Mouse (Mus musculus) erythroblast, embryonic 14.5 days (primary cell): Measurements from ENCODE around the gene Zfp281. TPM values are rescaled to one million over a fixed set of nuclear protein-coding genes. Genes with fewer than 3 reads are reported as not detected.

ENCODE experiments used
- H3K27me3 ChIP-seq: 2 replicates; pipeline ENCODE4 v1.6.1; 2012; ENCODE audit warnings: inconsistent platforms; ENCODE audit not compliant: control insufficient read depth
- H3K36me3 ChIP-seq: 2 replicates; pipeline ENCODE4 v1.6.1; 2012; ENCODE audit warnings: mild to moderate bottlenecking, inconsistent platforms; ENCODE audit not compliant: control insufficient read depth
- H3K4me1 ChIP-seq: 2 replicates; pipeline ENCODE4 v1.6.1; 2012; ENCODE audit warnings: inconsistent platforms; ENCODE audit not compliant: control insufficient read depth
- H3K4me3 ChIP-seq: replicated peaks from 2 replicates; pipeline ENCODE3; 2012; ENCODE audit warnings: moderate library complexity, mild to moderate bottlenecking, inconsistent platforms
- H3K9me3 ChIP-seq: 2 replicates; pipeline ENCODE4 v1.6.1; 2012; ENCODE audit warnings: low read length, inconsistent platforms, mixed read lengths; ENCODE audit not compliant: control insufficient read depth
- GATA1 ChIP-seq: IDR thresholded peaks from 2 replicates; pipeline ENCODE4 v1.6.1; 2012; ENCODE audit warnings: low read length, inconsistent platforms, mixed read lengths
- TAL1 ChIP-seq: IDR thresholded peaks from 3 replicates; pipeline ENCODE4 v1.6.1; 2012; ENCODE audit warnings: low read length, inconsistent platforms, mixed read lengths
- polyA plus RNA-seq: library from polyadenylated mRNA; stranded (reverse); fragments of >175 nt; gene quantifications from 2 replicates; pipeline ENCODE4 v1.2.3, GENCODE M21; 2012

Zfp281 gene
- polyA plus RNA-seq, 1 experiment, result 0.12 TPM

GRCm38 (mm10) chr1:136674548-136675455, 50.1 kb downstream of the Zfp281 start:
- H3K27me3 ChIP-seq, result no peaks in the 10 kb centered on the region
- no peaks in the 10 kb centered on the region; the same call in 1 of the 2 replicates for H3K4me1 ChIP-seq
- TF ChIP-seq TAL1 (no peak), GATA1 (no peak)
- H3K36me3 ChIP-seq, result no peaks in the 10 kb centered on the region
- H3K9me3 ChIP-seq, result no peaks in the 10 kb centered on the region
- H3K4me3 ChIP-seq, result no peak overlapping the region

DNA sequence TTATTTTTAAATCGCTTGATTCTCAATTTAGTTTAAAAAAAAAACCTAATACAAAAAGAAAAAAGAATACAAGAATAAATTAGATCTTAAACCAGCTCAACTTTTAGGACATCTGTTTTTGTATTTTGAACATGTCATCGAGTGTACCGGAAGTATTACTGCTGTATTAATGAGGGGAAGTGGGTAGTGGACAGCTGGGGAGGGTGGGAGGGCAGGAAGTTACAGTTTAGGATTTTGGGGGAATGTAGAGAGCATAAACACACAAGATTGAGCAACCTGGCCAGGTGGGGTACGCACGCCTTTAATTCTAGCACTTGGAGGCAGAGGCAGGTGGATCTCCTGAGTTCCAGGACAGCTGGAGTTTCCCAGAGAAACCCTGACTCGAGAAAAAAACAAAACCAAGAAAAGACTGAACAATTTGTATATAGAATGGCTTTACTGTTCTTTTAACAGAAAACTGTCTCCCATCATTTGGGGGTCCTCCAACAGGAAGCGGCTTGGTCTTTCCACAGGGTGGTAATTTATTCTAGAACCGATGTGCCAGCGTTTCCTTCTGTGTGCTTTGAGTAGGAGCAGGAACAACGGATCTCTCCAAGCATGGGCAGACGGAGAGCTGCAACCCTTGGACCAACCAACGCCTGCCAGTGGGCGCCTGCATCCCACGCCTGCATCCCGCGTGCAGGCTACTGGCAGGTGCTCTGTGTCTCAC, 51.2 kb downstream of the Zfp281 start:
- Histone ChIP-seq H3K9me3 (no peaks in the 10 kb centered on the region), H3K4me3 (no peak overlapping the region), H3K27me3 (no peaks in the 10 kb centered on the region), H3K4me1 (no peaks in the 10 kb centered on the region), H3K36me3 (no peaks in the 10 kb centered on the region)
- no peak for TF ChIP-seq GATA1
- no peak for TF ChIP-seq TAL1

GRCm38 (mm10) chr1:136676445-136676755, 51.7 kb downstream of the Zfp281 start:
- Histone ChIP-seq H3K27me3 (no peaks in the 10 kb centered on the region), H3K4me3 (no peak overlapping the region)
- TF ChIP-seq TAL1 (no peak), GATA1 (no peak)

DNA sequence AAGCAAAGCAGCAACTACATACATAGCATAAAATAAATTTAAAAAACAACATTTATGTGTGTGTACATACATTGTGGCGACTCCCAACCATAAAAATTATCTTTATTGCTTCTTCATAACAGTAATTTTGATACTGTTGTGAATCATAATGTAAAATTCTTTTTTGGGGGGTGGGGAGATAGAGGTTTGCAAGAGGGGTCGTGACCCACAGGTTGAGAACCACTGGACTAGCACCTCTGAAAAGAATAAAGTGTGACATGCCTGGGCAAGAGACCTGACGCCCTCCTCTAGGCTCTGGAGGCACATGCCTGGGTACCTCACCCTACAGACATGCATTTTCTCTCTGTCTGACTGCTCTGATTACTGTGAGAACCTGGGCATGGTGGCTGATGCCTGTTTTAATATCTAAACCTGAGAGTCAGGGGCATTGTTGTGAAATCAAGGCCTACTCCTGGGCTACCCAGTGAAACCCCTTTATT, 53.2 kb downstream of the Zfp281 start:
- H3K27me3 ChIP-seq, result no peaks in the 10 kb centered on the region
- H3K4me3 ChIP-seq, result no peak overlapping the region
- no peak for TF ChIP-seq GATA1
- no peak for TF ChIP-seq TAL1
- H3K9me3 ChIP-seq, result no peaks in the 10 kb centered on the region
- H3K4me1 ChIP-seq, result no peaks in the 10 kb centered on the region
- H3K36me3 ChIP-seq, result no peaks in the 10 kb centered on the region

More at GRCm38 (mm10) chr1:136676445-136676755, 51.7 kb downstream of the Zfp281 start:
- no peaks in the 10 kb centered on the region for H3K9me3 ChIP-seq
- H3K4me1 ChIP-seq, result no peaks in the 10 kb centered on the region
- H3K36me3 ChIP-seq, result no peaks in the 10 kb centered on the region

- Histone ChIP-seq H3K4me1 (no peaks in the 10 kb centered on the region), H3K4me3 (no peak overlapping the region), H3K9me3 (no peaks in the 10 kb centered on the region), H3K36me3 (no peaks in the 10 kb centered on the region), H3K27me3 (no peaks in the 10 kb centered on the region)
- TF ChIP-seq TAL1 (no peak), GATA1 (no peak)
Measured at GRCm38 (mm10) chr1:136678836-136679235, 54.1 kb downstream of the Zfp281 start.

Other genes starting within 250 kb of the Zfp281 start
- 0.07 and 0.09 TPM in 2 replicates for gene Ddx59, start 209.6 kb upstream of the Zfp281 start, polyA plus RNA-seq
- gene Kif14, start 158.6 kb upstream of the Zfp281 start, polyA plus RNA-seq, result 0.43 and 0.44 TPM in 2 replicates